ENCODE assay signal across 16 mouse cellular contexts in the genomic region with DNA sequence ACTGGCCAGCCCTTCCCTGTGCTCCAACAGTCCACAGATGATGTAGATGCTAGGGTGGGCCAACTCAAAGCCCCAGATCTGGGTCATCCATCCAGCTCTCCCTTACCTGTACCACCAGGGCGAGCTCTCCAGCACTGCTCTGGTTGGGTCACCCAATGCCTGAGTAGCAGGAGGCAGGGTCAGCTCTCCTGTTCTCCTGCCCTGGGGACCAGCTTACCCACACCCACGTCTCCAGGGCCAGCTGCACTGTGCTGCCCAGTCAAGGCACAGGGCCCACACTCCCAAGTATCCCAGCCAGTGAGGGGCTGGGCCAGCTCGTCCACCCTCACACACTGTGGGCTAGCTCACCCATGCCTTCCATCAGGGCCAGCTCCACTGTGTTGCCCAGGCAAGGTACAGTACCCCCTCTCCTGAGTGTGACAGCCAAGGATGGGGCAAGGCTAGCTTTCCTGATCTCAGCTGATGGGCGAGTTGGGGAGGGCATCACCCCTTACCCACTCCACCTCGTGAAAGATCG. TPM values are rescaled to one million over a fixed set of nuclear protein-coding genes. Genes with fewer than 3 reads are reported as not detected.
DNase-seq lines count a peak whose midpoint lies in the region; ATAC-seq lines count a peak whose summit lies in the region.
"Had no signal": no experiment of that assay in that cellular context is flagged by ENCODE, and none has a peak within 500 bp of the region (broad histone marks: within the 10 kb centered on the region; RNA-seq: fewer than 3 reads in every experiment).

No protein-coding gene starts in this region.

- H3K27me3 ChIP-seq in heart, embryonic 12.5 days (replicated peaks), result no peaks in the 10 kb centered on the region
- H3K27me3 ChIP-seq in heart, embryonic 10.5 days (ENCODE audit: insufficient read depth, poor library complexity, severe bottlenecking), result no peaks in the 10 kb centered on the region
- H3K27me3 ChIP-seq in liver, embryonic 11.5 days (replicated peaks; ENCODE audit: control insufficient read depth, insufficient read depth, low read length), result no peaks in the 10 kb centered on the region
- H3K27me3 ChIP-seq in embryonic facial prominence, embryonic 13.5 days, result no peaks in the 10 kb centered on the region
- H3K27me3 ChIP-seq in limb, embryonic 15.5 days, result no peaks in the 10 kb centered on the region
- H3K27me3 ChIP-seq: heart, embryonic 15.5 days had no signal

- H3K9me3 ChIP-seq in heart, embryonic 12.5 days (replicated peaks), result 0 out of 2 replicates have a peak, but pooled peaks cover 8% of the 10 kb centered on the region
- no peaks in the 10 kb centered on the region for H3K9me3 ChIP-seq in heart, embryonic 10.5 days
- H3K9me3 ChIP-seq in liver, embryonic 11.5 days (ENCODE audit: control insufficient read depth, low read length), result no peaks in the 10 kb centered on the region
- peaks cover 4% of the 10 kb centered on the region; the same call in 1 of the 2 replicates for H3K9me3 ChIP-seq in embryonic facial prominence, embryonic 13.5 days
- no peaks in the 10 kb centered on the region for H3K9me3 ChIP-seq in limb, embryonic 15.5 days
- H3K9me3 ChIP-seq: G1E; heart, embryonic 15.5 days had no signal

- H3K4me1 ChIP-seq in heart, embryonic 12.5 days (replicated peaks), result peaks cover 5% of the 10 kb centered on the region; the same call in 1 of the 2 replicates
- H3K4me1 ChIP-seq in heart, embryonic 10.5 days, result no peaks in the 10 kb centered on the region
- H3K4me1 ChIP-seq in liver, embryonic 11.5 days (replicated peaks; ENCODE audit: control insufficient read depth, insufficient read depth, low read length), result peaks cover 5% of the 10 kb centered on the region; the same call in 1 of the 2 replicates
- peaks cover 33% of the 10 kb centered on the region for H3K4me1 ChIP-seq in embryonic facial prominence, embryonic 13.5 days
- peaks cover 5% of the 10 kb centered on the region for H3K4me1 ChIP-seq in limb, embryonic 15.5 days
- H3K4me1 ChIP-seq: heart, embryonic 15.5 days had no signal

- DNase-seq in heart, embryonic 10.5 days (ENCODE audit: low spot score), result no peak
- DNase-seq in liver, embryonic 11.5 days (ENCODE audit: low spot score), result no peak
- no peak for DNase-seq in liver
- no peak for DNase-seq in right cerebral cortex, postnatal 25 days
- DNase-seq: adrenal gland, postnatal 25 days; cerebellum, postnatal 10 days; forebrain, postnatal 0 days; gastrocnemius, postnatal 10 days had no signal

- 91% methylated on average over 6 of the region's 6 CpGs for WGBS in heart, embryonic 12.5 days
- WGBS in heart, embryonic 10.5 days, result 93% methylated on average over 6 of the region's 6 CpGs
- 89% methylated on average over 6 of the region's 6 CpGs for WGBS in liver, embryonic 11.5 days
- 89% methylated on average over 6 of the region's 6 CpGs for WGBS in embryonic facial prominence, embryonic 13.5 days
- 93% methylated on average over 6 of the region's 6 CpGs for WGBS in limb, embryonic 15.5 days

- H3K9ac ChIP-seq in heart, embryonic 12.5 days, result no peak overlapping the region
- H3K9ac ChIP-seq in liver, embryonic 11.5 days (ENCODE audit: low read depth, low read length), result no peak overlapping the region
- H3K9ac ChIP-seq in embryonic facial prominence, embryonic 13.5 days, result no peak overlapping the region
- no peak overlapping the region for H3K9ac ChIP-seq in limb, embryonic 15.5 days
- H3K9ac ChIP-seq: forebrain, postnatal 0 days; heart, embryonic 15.5 days had no signal

- H3K36me3 ChIP-seq in heart, embryonic 12.5 days, result peaks cover 19% of the 10 kb centered on the region
- H3K36me3 ChIP-seq in heart, embryonic 10.5 days, result peaks cover 18% of the 10 kb centered on the region
- peaks cover 4% of the 10 kb centered on the region for H3K36me3 ChIP-seq in liver, embryonic 11.5 days (ENCODE audit: control insufficient read depth, insufficient read depth, low read length)
- peaks cover 22% of the 10 kb centered on the region for H3K36me3 ChIP-seq in embryonic facial prominence, embryonic 13.5 days
- H3K36me3 ChIP-seq in limb, embryonic 15.5 days, result peaks cover 8% of the 10 kb centered on the region

- peak; percentile 55 for ATAC-seq in heart, embryonic 12.5 days (ENCODE audit: insufficient number of reproducible peaks, low FRiP score)
- 0 out of 2 replicates have a peak, but pooled peaks have one; percentile 18 for ATAC-seq in liver, embryonic 11.5 days (replicated peaks; ENCODE audit: low FRiP score)
- ATAC-seq in embryonic facial prominence, embryonic 13.5 days (ENCODE audit: insufficient number of reproducible peaks, insufficient read depth, low FRiP score, low TSS enrichment, low read depth), result peak; percentile 49; the same call in 1 of the 2 replicates
- ATAC-seq in limb, embryonic 15.5 days (ENCODE audit: insufficient number of reproducible peaks, low FRiP score, low TSS enrichment, low read depth), result peak; percentile 56; the same call in 1 of the 2 replicates
- ATAC-seq in activated CD4-positive, CD25-positive, alpha-beta regulatory T cell, adult 4 months, result no peak
- ATAC-seq: forebrain, postnatal 0 days had no signal

- no peak overlapping the region for H3K4me3 ChIP-seq in heart, embryonic 12.5 days
- H3K4me3 ChIP-seq in heart, embryonic 10.5 days, result no peak overlapping the region
- no peak overlapping the region for H3K4me3 ChIP-seq in liver, embryonic 11.5 days (ENCODE audit: low read depth, low read length)
- no peak overlapping the region for H3K4me3 ChIP-seq in embryonic facial prominence, embryonic 13.5 days
- H3K4me3 ChIP-seq in limb, embryonic 15.5 days, result no peak overlapping the region
- H3K4me3 ChIP-seq: heart, embryonic 15.5 days; myocyte had no signal

- H3K27ac ChIP-seq in heart, embryonic 12.5 days (ENCODE audit: poor library complexity, severe bottlenecking), result no peak overlapping the region
- H3K27ac ChIP-seq in heart, embryonic 10.5 days, result no peak overlapping the region
- no peak overlapping the region for H3K27ac ChIP-seq in liver, embryonic 11.5 days (ENCODE audit: low read depth, low read length)
- H3K27ac ChIP-seq in embryonic facial prominence, embryonic 13.5 days, result no peak overlapping the region
- H3K27ac ChIP-seq in limb, embryonic 15.5 days, result no peak overlapping the region
- H3K27ac ChIP-seq: heart, embryonic 15.5 days; macrophage had no signal

- H3K4me2 ChIP-seq in heart, embryonic 12.5 days, result no peak overlapping the region
- H3K4me2 ChIP-seq in liver, embryonic 11.5 days, result no peak overlapping the region
- no peak overlapping the region for H3K4me2 ChIP-seq in embryonic facial prominence, embryonic 13.5 days
- H3K4me2 ChIP-seq in limb, embryonic 15.5 days, result no peak overlapping the region
- H3K4me2 ChIP-seq: heart, embryonic 15.5 days had no signal

RNA-seq across cellular contexts. Expression of a gene that starts 29.1 kb away (rescaled TPM):
- polyA plus RNA-seq in heart, embryonic 12.5 days (2016; fragmentation: Nextera tagmentation; extraction: Ambion mirVana), result 11.2 and 12.4 TPM in 2 replicates
- polyA plus RNA-seq in heart, embryonic 10.5 days (2016; fragmentation: Nextera tagmentation; extraction: Ambion mirVana), result 16.9 and 21.5 TPM in 2 replicates
- 27.5 and 28.9 TPM in 2 replicates for polyA plus RNA-seq in liver, embryonic 11.5 days (2014; fragmentation: Nextera tagmentation; extraction: Ambion mirVana)
- 30.0 and 33.6 TPM in 2 replicates for polyA plus RNA-seq in embryonic facial prominence, embryonic 13.5 days (2015; fragmentation: Nextera tagmentation; extraction: Ambion mirVana)
- polyA plus RNA-seq in limb, embryonic 15.5 days (2015; fragmentation: Nextera tagmentation; extraction: Ambion mirVana), result 24.0 and 24.7 TPM in 2 replicates
- polyA plus RNA-seq in activated CD4-positive, CD25-positive, alpha-beta regulatory T cell, adult 4 months (2017; shearing (Covaris generic)), result 1 to 10 TPM; 5.7 to 9.7 TPM
